Mouse (Mus musculus): Measurements from ENCODE around the gene Carmil2. TPM values are rescaled to one million over a fixed set of nuclear protein-coding genes. Genes with fewer than 3 reads are reported as not detected.

The Carmil2 gene
- polyA plus RNA-seq, 1 experiment = 0.23 TPM

GRCm38 (mm10) chr8:105712286-105712685 is 26.2 kb downstream of the Carmil2 start:
- Histone ChIP-seq H3K4me2 (ENCODE audit: low read depth) (no peak overlapping the region), H3ac (ENCODE audit: control insufficient read depth, insufficient read length) (no peak overlapping the region), H3K79me2 (ENCODE audit: control insufficient read depth, insufficient read depth) (no peaks in the 10 kb centered on the region), H3K4me3 (no peak overlapping the region), H3K36me3 (ENCODE audit: control insufficient read depth, insufficient read depth) (no peaks in the 10 kb centered on the region), H3K27me3 (ENCODE audit: control insufficient read depth, insufficient read depth, insufficient read length) (no peaks in the 10 kb centered on the region)
- no peak for TF ChIP-seq POLR2AphosphoS2 (IDR thresholded peaks at IDR 0.05; ENCODE audit: insufficient read length, low read depth)
- TF ChIP-seq MYOD1 (IDR thresholded peaks at IDR 0.05; ENCODE audit: control insufficient read depth in 1 of 3, insufficient read length in 2 of 3, low read depth in 2 of 3) = no peak
- TF ChIP-seq MYOG (IDR thresholded peaks at IDR 0.05; ENCODE audit: control insufficient read depth in 1 of 3, insufficient read depth in 1 of 3, insufficient read length in 2 of 3, low read depth in 2 of 3) = no peak
- TF ChIP-seq REST (IDR thresholded peaks at IDR 0.05; ENCODE audit: insufficient read depth, insufficient read length) = no peak
- no peak for TF ChIP-seq USF1 (IDR thresholded peaks at IDR 0.05; ENCODE audit: low read depth)
- TF ChIP-seq MAX (IDR thresholded peaks at IDR 0.05; ENCODE audit: low read depth) = no peak
- no peak for TF ChIP-seq TCF3 (IDR thresholded peaks at IDR 0.05; ENCODE audit: insufficient read length, low read depth)
- TF ChIP-seq CEBPB (IDR thresholded peaks at IDR 0.05; ENCODE audit: insufficient read depth, poor library complexity, severe bottlenecking) = no peak
- TF ChIP-seq TCF12 (IDR thresholded peaks at IDR 0.05; ENCODE audit: insufficient read depth, poor library complexity, severe bottlenecking) = no peak
- TF ChIP-seq E2F4 (IDR thresholded peaks at IDR 0.05; ENCODE audit: insufficient read depth) = no peak

- Histone ChIP-seq H3K4me2 (ENCODE audit: low read depth) (no peak overlapping the region), H3K27me3 (ENCODE audit: control insufficient read depth, insufficient read depth, insufficient read length) (no peaks in the 10 kb centered on the region), H3ac (ENCODE audit: control insufficient read depth, insufficient read length) (no peak overlapping the region), H3K36me3 (ENCODE audit: control insufficient read depth, insufficient read depth) (no peaks in the 10 kb centered on the region), H3K79me2 (ENCODE audit: control insufficient read depth, insufficient read depth) (no peaks in the 10 kb centered on the region), H3K4me3 (no peak overlapping the region)
- no peak for TF ChIP-seq SRF (IDR thresholded peaks at IDR 0.05; ENCODE audit: control insufficient read depth, insufficient read length, low read depth)
- no peak for TF ChIP-seq MAX (IDR thresholded peaks at IDR 0.05; ENCODE audit: low read depth)
- TF ChIP-seq E2F4 (IDR thresholded peaks at IDR 0.05; ENCODE audit: insufficient read depth) = no peak
- no peak for TF ChIP-seq MYOG (IDR thresholded peaks at IDR 0.05; ENCODE audit: control insufficient read depth in 1 of 3, insufficient read depth in 1 of 3, insufficient read length in 2 of 3, low read depth in 2 of 3)
Measured at GRCm38 (mm10) chr8:105714139-105714538, 28.1 kb downstream of the Carmil2 start.

- no peak overlapping the region for H3ac ChIP-seq (ENCODE audit: control insufficient read depth, insufficient read length)
- no peaks in the 10 kb centered on the region for H3K27me3 ChIP-seq (ENCODE audit: control insufficient read depth, insufficient read depth, insufficient read length)
- H3K4me2 ChIP-seq (ENCODE audit: low read depth) = no peak overlapping the region
- H3K79me2 ChIP-seq (ENCODE audit: control insufficient read depth, insufficient read depth) = no peaks in the 10 kb centered on the region
- no peaks in the 10 kb centered on the region for H3K36me3 ChIP-seq (ENCODE audit: control insufficient read depth, insufficient read depth)
- no peak for TF ChIP-seq POLR2A (IDR thresholded peaks at IDR 0.05; ENCODE audit: insufficient read length, low read depth)
- TF ChIP-seq SRF (IDR thresholded peaks at IDR 0.05; ENCODE audit: control insufficient read depth, insufficient read length, low read depth) = no peak
- no peak for TF ChIP-seq MAX (IDR thresholded peaks at IDR 0.05; ENCODE audit: low read depth)
- TF ChIP-seq TCF3 (IDR thresholded peaks at IDR 0.05; ENCODE audit: insufficient read length, low read depth) = no peak
- TF ChIP-seq USF1 (IDR thresholded peaks at IDR 0.05; ENCODE audit: low read depth) = no peak
- TF ChIP-seq E2F4 (IDR thresholded peaks at IDR 0.05; ENCODE audit: insufficient read depth) = no peak
- TF ChIP-seq TCF12 (IDR thresholded peaks at IDR 0.05; ENCODE audit: insufficient read depth, poor library complexity, severe bottlenecking) = no peak
- TF ChIP-seq REST (IDR thresholded peaks at IDR 0.05; ENCODE audit: insufficient read depth, insufficient read length) = no peak
- no peak for TF ChIP-seq MYOD1 (IDR thresholded peaks at IDR 0.05; ENCODE audit: control insufficient read depth in 1 of 3, insufficient read length in 2 of 3, low read depth in 2 of 3)
- no peak for TF ChIP-seq MYOG (IDR thresholded peaks at IDR 0.05; ENCODE audit: control insufficient read depth in 1 of 3, insufficient read depth in 1 of 3, insufficient read length in 2 of 3, low read depth in 2 of 3)
- no peak for TF ChIP-seq POLR2AphosphoS2 (IDR thresholded peaks at IDR 0.05; ENCODE audit: insufficient read length, low read depth)
- TF ChIP-seq CEBPB (IDR thresholded peaks at IDR 0.05; ENCODE audit: insufficient read depth, poor library complexity, severe bottlenecking) = no peak
- no peak overlapping the region for H3K4me3 ChIP-seq
Measured at GRCm38 (mm10) chr8:105715042-105715441, 29.0 kb downstream of the Carmil2 start.

GRCm38 (mm10) chr8:105716302-105716945 is 30.4 kb downstream of the Carmil2 start:
- Histone ChIP-seq H3K36me3 (ENCODE audit: control insufficient read depth, insufficient read depth) (no peaks in the 10 kb centered on the region), H3K4me3 (no peak overlapping the region), H3K27me3 (ENCODE audit: control insufficient read depth, insufficient read depth, insufficient read length) (no peaks in the 10 kb centered on the region), H3K79me2 (ENCODE audit: control insufficient read depth, insufficient read depth) (no peaks in the 10 kb centered on the region), H3ac (ENCODE audit: control insufficient read depth, insufficient read length) (no peak overlapping the region), H3K4me2 (ENCODE audit: low read depth) (no peak overlapping the region)
- no peak for TF ChIP-seq MAX (IDR thresholded peaks at IDR 0.05; ENCODE audit: low read depth)
- TF ChIP-seq MYOD1 (IDR thresholded peaks at IDR 0.05; ENCODE audit: control insufficient read depth in 1 of 3, insufficient read length in 2 of 3, low read depth in 2 of 3) = no peak
- no peak for TF ChIP-seq USF1 (IDR thresholded peaks at IDR 0.05; ENCODE audit: low read depth)
- TF ChIP-seq POLR2AphosphoS2 (IDR thresholded peaks at IDR 0.05; ENCODE audit: insufficient read length, low read depth) = no peak
- no peak for TF ChIP-seq TCF3 (IDR thresholded peaks at IDR 0.05; ENCODE audit: insufficient read length, low read depth)
- no peak for TF ChIP-seq E2F4 (IDR thresholded peaks at IDR 0.05; ENCODE audit: insufficient read depth)
- no peak for TF ChIP-seq CEBPB (IDR thresholded peaks at IDR 0.05; ENCODE audit: insufficient read depth, poor library complexity, severe bottlenecking)
- TF ChIP-seq TCF12 (IDR thresholded peaks at IDR 0.05; ENCODE audit: insufficient read depth, poor library complexity, severe bottlenecking) = no peak
- no peak for TF ChIP-seq POLR2A (IDR thresholded peaks at IDR 0.05; ENCODE audit: insufficient read length, low read depth)
- TF ChIP-seq SRF (IDR thresholded peaks at IDR 0.05; ENCODE audit: control insufficient read depth, insufficient read length, low read depth) = no peak
- no peak for TF ChIP-seq MYOG (IDR thresholded peaks at IDR 0.05; ENCODE audit: control insufficient read depth in 1 of 3, insufficient read depth in 1 of 3, insufficient read length in 2 of 3, low read depth in 2 of 3)
- TF ChIP-seq REST (IDR thresholded peaks at IDR 0.05; ENCODE audit: insufficient read depth, insufficient read length) = no peak

- Histone ChIP-seq H3K4me2 (ENCODE audit: low read depth) (no peak overlapping the region), H3K36me3 (ENCODE audit: control insufficient read depth, insufficient read depth) (no peaks in the 10 kb centered on the region), H3K27me3 (ENCODE audit: control insufficient read depth, insufficient read depth, insufficient read length) (no peaks in the 10 kb centered on the region), H3ac (ENCODE audit: control insufficient read depth, insufficient read length) (no peak overlapping the region), H3K79me2 (ENCODE audit: control insufficient read depth, insufficient read depth) (no peaks in the 10 kb centered on the region), H3K4me3 (no peak overlapping the region)
- no peak for TF ChIP-seq E2F4 (IDR thresholded peaks at IDR 0.05; ENCODE audit: insufficient read depth)
- no peak for TF ChIP-seq REST (IDR thresholded peaks at IDR 0.05; ENCODE audit: insufficient read depth, insufficient read length)
- no peak for TF ChIP-seq POLR2AphosphoS2 (IDR thresholded peaks at IDR 0.05; ENCODE audit: insufficient read length, low read depth)
- TF ChIP-seq MAX (IDR thresholded peaks at IDR 0.05; ENCODE audit: low read depth) = no peak
Measured at GRCm38 (mm10) chr8:105719637-105720036, 33.6 kb downstream of the Carmil2 start.
